Mouse (Mus musculus) spleen, adult 2 months (tissue): Measurements from ENCODE around the gene Plcl1.

Experiments
- CTCF ChIP-seq: fragments of 200-500 bp; IDR thresholded peaks from 2 replicates; pipeline ENCODE4 v1.5.1; 2011; ENCODE audit warnings: mild to moderate bottlenecking, inconsistent platforms; ENCODE audit not compliant: insufficient read depth, insufficient read length, insufficient replicate concordance; ENCODE audit errors: extremely low read depth
- POLR2A ChIP-seq: fragments of 200-500 bp; IDR thresholded peaks from 2 replicates; pipeline ENCODE4 v1.6.1; 2011; ENCODE audit warnings: low read depth, low read length, inconsistent platforms

DNA sequence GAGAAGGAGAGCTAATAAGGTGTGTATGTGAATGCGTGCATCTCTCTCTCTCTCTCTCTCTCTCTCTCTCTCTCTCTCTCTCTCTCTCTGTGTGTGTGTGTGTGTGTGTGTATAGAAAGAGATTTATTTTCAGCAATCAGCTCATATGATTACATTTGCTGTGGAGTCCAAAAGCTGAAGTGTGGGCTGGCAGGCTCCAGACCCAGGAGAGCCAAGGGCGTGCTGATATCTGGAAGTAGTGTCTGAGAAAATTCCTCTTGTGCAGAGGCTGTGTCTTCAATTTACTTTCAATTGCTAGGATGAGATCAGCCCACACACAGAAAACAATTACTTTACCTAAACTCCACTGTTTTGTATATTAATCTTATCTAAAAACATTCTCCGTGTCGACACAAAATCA lies 179.7 kb downstream of the Plcl1 start:
- TF ChIP-seq CTCF (no peak), POLR2A (no peak)
